Mouse (Mus musculus) hindbrain, embryonic 16.5 days (tissue): ENCODE data around the gene Grpel1. TPM values are rescaled to one million over a fixed set of nuclear protein-coding genes. Genes with fewer than 3 reads are reported as not detected.

Experiments
- ATAC-seq: fragments of 200-750 bp; cut with Nextera tagmentation; 2 replicates; pipeline ENCODE4 v1.8.0; 2017; ENCODE audit warnings: moderate TSS enrichment, moderate library complexity
- H3K27ac ChIP-seq: fragments of 300-500 bp; sonication (generic); 2 replicates; pipeline ENCODE4 v1.5.1; 2014; ENCODE audit warnings: low read depth, mild to moderate bottlenecking, control low read depth, low read length, moderate library complexity
- H3K27me3 ChIP-seq: fragments of 300-500 bp; sonication (generic); replicated peaks from 2 replicates; pipeline ENCODE4 v1.6.1; 2014; ENCODE audit warnings: low read length; ENCODE audit not compliant: control insufficient read depth, insufficient read depth
- H3K36me3 ChIP-seq: fragments of 300-500 bp; sonication (generic); 2 replicates; pipeline ENCODE4 v1.6.1; 2014; ENCODE audit warnings: mild to moderate bottlenecking, low read length, moderate library complexity, mixed read lengths; ENCODE audit not compliant: control insufficient read depth, insufficient read depth
- H3K4me1 ChIP-seq: fragments of 300-500 bp; sonication (generic); 2 replicates; pipeline ENCODE4 v1.6.1; 2014; ENCODE audit warnings: low read depth, low read length; ENCODE audit not compliant: control insufficient read depth, insufficient read depth
- H3K4me2 ChIP-seq: fragments of 300-500 bp; sonication (generic); 2 replicates; pipeline ENCODE4 v1.6.1; 2014; ENCODE audit warnings: mild to moderate bottlenecking, low read length, control low read depth, moderate library complexity
- H3K4me3 ChIP-seq: fragments of 300-500 bp; sonication (generic); 2 replicates; pipeline ENCODE4 v1.5.1; 2014; ENCODE audit warnings: mild to moderate bottlenecking, low read length, control low read depth, moderate library complexity
- H3K9ac ChIP-seq: fragments of 300-500 bp; sonication (generic); 2 replicates; pipeline ENCODE4 v1.6.1; 2014; ENCODE audit warnings: low read depth, mild to moderate bottlenecking, control low read depth, low read length, moderate library complexity
- H3K9me3 ChIP-seq: fragments of 300-500 bp; sonication (generic); 2 replicates; pipeline ENCODE4 v1.6.1; 2014; ENCODE audit warnings: mild to moderate bottlenecking, low read length, moderate library complexity; ENCODE audit not compliant: control insufficient read depth
- WGBS: fragments of 180-500 bp; shearing (Covaris S2); extraction: QIAGEN DNeasy Blood & Tissue Kit; methylation state at CpG from one replicate; pipeline ENCODE4 v1.1.7; 2014; 5-methylcytosine and 5-hydroxymethylcytosine counted together
- polyA plus RNA-seq: library from polyadenylated mRNA; unstranded; fragments of >200 nt; fragmentation: Nextera tagmentation; extraction: Ambion mirVana; gene quantifications from 2 replicates; pipeline ENCODE4 v1.2.1, GENCODE M21; 2015

Grpel1 gene
- polyA plus RNA-seq, 1 experiment from 2014 or later: 46.8 TPM

DNA sequence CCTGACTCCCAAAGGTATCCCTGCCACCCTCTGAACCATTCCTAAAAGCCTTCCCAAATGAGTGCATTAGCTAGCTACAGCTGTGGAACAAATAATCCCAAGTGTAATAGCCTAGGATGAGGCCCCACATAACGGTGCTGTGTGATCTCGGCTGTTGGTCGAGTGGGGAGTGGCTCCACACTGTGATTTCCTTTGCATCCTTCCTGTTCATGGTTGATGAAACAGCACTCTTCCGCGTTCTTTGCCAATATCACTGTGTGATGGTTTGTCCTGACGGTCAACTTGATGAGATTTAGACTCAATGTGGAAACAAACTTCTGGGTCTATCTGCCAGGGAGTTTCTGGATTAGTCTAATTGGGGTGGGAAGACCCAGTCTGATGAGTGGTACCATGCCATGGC is 12.0 kb upstream of the Grpel1 start:
- Histone ChIP-seq H3K27me3 (no peaks in the 10 kb centered on the region), H3K36me3 (no peaks in the 10 kb centered on the region), H3K9me3 (no peaks in the 10 kb centered on the region), H3K4me3 (no peak overlapping the region), H3K27ac (no peak overlapping the region), H3K4me1 (no peaks in the 10 kb centered on the region), H3K4me2 (no peak overlapping the region), H3K9ac (no peak overlapping the region)
- ATAC-seq: no peak
- 85% methylated on average over 6 of the region's 6 CpGs for WGBS

DNA sequence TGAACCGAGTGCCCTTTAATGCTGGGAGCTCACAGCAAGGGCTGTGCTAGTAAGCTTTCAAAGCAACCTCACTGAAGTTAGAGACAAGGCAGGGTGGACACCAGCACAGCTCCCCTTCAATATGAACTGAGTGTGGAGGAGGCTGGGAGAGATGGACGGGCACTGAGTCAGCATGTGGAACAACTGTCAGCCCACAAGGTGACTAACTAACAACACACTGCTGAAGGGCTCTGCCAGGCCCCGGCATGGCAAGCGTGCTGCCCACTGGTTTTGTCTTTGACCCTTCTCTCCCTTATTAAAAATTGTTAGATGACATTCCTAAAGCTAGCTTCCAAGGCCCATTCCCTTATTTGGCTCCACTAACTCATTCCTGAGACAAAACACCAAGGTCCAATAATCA is 7.1 kb upstream of the Grpel1 start:
- H3K9ac ChIP-seq: no peak overlapping the region
- no peak for ATAC-seq
- H3K27ac ChIP-seq: no peak overlapping the region
- no peaks in the 10 kb centered on the region for H3K27me3 ChIP-seq
- H3K4me3 ChIP-seq: no peak overlapping the region
- H3K4me1 ChIP-seq: no peaks in the 10 kb centered on the region
- no peaks in the 10 kb centered on the region for H3K36me3 ChIP-seq
- WGBS: 74% methylated on average over 4 of the region's 4 CpGs
- H3K9me3 ChIP-seq: no peaks in the 10 kb centered on the region
- no peak overlapping the region for H3K4me2 ChIP-seq

DNA sequence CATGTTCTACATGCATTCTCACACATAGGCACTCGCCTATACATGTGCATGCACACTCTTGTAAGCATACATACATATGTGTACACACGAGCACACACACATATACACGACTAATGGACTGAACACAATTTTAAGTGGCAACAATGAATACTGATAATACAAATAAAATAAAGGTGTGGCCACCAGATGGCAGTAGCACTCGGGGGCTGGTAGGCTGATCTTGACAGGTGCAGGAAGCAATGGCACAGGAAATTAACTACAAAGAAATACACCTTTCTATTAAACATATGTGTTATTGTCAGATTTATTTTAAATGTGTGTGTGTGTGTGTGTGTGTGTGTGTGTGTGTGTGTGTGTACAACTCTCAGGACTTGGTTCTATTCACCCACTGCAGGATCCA is 5.9 kb upstream of the Grpel1 start:
- WGBS: 12% methylated on average over 4 of the region's 4 CpGs
- H3K9ac ChIP-seq: no peak overlapping the region
- peaks cover under 1% of the 10 kb centered on the region; the same call in 1 of the 2 replicates for H3K4me1 ChIP-seq
- H3K9me3 ChIP-seq: no peaks in the 10 kb centered on the region
- no peak overlapping the region for H3K4me3 ChIP-seq
- no peak overlapping the region for H3K4me2 ChIP-seq
- no peaks in the 10 kb centered on the region for H3K27me3 ChIP-seq
- no peaks in the 10 kb centered on the region for H3K36me3 ChIP-seq
- no peak overlapping the region for H3K27ac ChIP-seq
- ATAC-seq: no peak

DNA sequence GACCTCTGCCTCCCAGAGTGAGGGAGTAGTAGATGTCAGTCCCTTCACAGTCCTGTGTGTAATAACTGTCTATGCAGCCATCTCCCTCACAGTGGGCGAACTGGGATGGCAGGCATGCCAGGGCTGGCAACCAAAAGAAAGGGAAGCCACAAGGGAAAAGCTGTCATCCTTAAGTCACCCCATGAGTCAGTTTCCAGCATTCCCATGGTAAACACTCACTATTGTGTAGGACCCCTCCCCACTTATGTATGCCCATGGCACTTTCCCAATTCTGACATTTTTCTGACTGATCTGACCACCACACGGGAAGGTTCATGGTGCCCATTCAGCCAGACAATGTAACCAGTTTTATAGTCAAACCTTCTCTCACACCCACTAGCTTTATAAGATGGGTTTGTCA is 4.1 kb upstream of the Grpel1 start:
- H3K27ac ChIP-seq: no peak overlapping the region
- H3K36me3 ChIP-seq: no peaks in the 10 kb centered on the region
- H3K4me2 ChIP-seq: no peak overlapping the region
- peaks cover 6% of the 10 kb centered on the region for H3K4me1 ChIP-seq
- H3K27me3 ChIP-seq: no peaks in the 10 kb centered on the region
- H3K9ac ChIP-seq: no peak overlapping the region
- WGBS: 77% methylated on average over 2 of the region's 2 CpGs
- no peaks in the 10 kb centered on the region for H3K9me3 ChIP-seq
- ATAC-seq: no peak
- no peak overlapping the region for H3K4me3 ChIP-seq

DNA sequence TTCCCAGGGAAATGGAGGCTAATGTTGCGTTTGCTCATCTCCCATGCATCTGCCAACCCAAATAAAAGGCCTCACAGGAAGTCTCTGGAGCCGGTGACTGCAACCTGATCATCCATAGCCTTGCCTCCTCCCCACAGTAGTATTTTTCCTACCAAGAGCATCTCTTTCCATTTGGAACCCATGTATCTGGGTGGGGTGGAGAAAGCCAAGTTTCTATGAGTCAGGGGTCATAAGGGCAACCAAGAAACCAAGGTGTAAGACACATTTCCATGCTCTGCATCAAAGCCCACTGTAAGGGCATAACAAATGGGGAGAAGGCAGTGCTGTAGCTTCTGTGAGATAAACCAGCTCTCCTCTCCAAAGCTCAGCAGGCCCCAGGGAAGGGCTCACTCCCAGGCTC is 3.6 kb upstream of the Grpel1 start:
- no peaks in the 10 kb centered on the region for H3K27me3 ChIP-seq
- H3K27ac ChIP-seq: no peak overlapping the region
- H3K4me3 ChIP-seq: no peak overlapping the region
- H3K9ac ChIP-seq: no peak overlapping the region
- H3K4me2 ChIP-seq: no peak overlapping the region
- H3K36me3 ChIP-seq: no peaks in the 10 kb centered on the region
- H3K9me3 ChIP-seq: no peaks in the 10 kb centered on the region
- 75% methylated on average over 2 of the region's 2 CpGs for WGBS
- peaks cover 12% of the 10 kb centered on the region for H3K4me1 ChIP-seq
- no peak for ATAC-seq

DNA sequence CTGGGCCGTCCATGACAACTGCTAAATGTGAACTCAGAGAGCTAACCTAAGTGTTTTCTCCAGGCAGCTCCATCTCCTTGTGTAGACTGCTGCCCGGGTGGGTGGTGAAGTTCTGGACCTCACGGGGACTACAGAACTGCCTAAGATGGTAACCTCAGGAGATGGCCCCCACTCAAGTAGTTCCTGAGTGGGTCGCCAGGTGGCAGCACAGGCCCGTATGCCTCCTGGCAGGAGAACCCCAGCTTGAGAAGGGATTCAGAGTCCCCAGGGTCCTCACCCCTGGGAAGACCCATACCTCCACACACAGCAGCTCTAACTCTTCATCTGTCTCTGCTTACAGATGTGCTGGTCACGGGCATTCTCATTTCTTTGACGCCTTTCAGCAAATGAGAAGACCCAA is 2.0 kb upstream of the Grpel1 start:
- Histone ChIP-seq H3K4me3 (no peak overlapping the region), H3K27me3 (no peaks in the 10 kb centered on the region), H3K9me3 (no peaks in the 10 kb centered on the region), H3K36me3 (no peaks in the 10 kb centered on the region), H3K27ac (no peak overlapping the region), H3K9ac (no peak overlapping the region), H3K4me2 (no peak overlapping the region), H3K4me1 (peaks cover 16% of the 10 kb centered on the region)
- ATAC-seq: no peak
- 22% methylated on average over 7 of the region's 7 CpGs for WGBS

DNA sequence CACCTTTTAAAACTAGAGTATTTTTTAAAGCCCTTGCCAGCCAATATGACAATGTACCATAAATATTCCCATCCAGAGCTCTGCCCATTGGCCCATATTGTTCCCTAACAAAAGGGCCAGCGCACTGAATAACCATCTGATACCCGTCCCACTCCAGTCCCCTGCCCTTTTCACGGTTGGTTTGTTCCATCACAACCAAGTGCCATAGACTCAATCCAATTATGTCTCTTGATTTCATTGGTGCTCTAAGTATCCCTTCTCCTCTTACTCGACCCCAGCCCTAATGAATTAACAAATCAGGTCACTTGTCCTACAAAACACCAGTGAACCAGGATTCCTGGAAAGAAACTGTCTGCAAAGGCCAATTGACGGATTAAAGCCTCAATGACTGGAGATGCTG is 1.4 kb upstream of the Grpel1 start:
- Histone ChIP-seq H3K4me1 (peaks cover 16% of the 10 kb centered on the region), H3K27ac (no peak overlapping the region), H3K9me3 (no peaks in the 10 kb centered on the region), H3K9ac (no peak overlapping the region), H3K36me3 (no peaks in the 10 kb centered on the region), H3K4me2 (no peak overlapping the region), H3K27me3 (no peaks in the 10 kb centered on the region), H3K4me3 (no peak overlapping the region)
- WGBS: 26% methylated on average over 5 of the region's 5 CpGs
- ATAC-seq: no peak

DNA sequence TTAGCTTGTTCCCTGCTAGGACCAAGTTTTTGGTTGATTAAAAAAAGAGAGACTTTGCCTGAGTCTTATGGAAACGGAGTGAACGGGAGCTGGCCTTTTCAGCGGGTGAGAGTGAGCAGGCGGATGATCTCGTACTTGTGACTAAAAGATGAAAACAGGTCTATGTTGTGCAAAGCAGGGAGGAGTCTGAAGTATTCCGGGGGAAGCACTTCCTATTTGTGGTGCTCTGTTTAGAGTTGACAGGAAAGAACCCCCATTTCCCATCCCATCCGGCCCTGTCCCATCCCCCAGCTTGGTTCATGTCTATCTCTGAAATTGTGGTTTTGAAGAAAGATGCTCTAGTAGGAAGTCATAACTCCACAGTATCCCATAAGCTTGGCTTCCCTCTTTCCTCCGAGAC is 1.1 kb downstream of the Grpel1 start:
- H3K4me3 ChIP-seq: peak overlapping the region; percentile 92
- H3K9ac ChIP-seq: peak overlapping the region; percentile 82; the same call in 1 of the 2 replicates
- no peak overlapping the region for H3K27ac ChIP-seq
- peaks cover 16% of the 10 kb centered on the region for H3K36me3 ChIP-seq
- H3K9me3 ChIP-seq: no peaks in the 10 kb centered on the region
- peak overlapping the region; percentile 98 for H3K4me2 ChIP-seq
- peaks cover 16% of the 10 kb centered on the region for H3K4me1 ChIP-seq
- H3K27me3 ChIP-seq: no peaks in the 10 kb centered on the region
- 30% methylated on average over 8 of the region's 8 CpGs for WGBS
- no peak for ATAC-seq

DNA sequence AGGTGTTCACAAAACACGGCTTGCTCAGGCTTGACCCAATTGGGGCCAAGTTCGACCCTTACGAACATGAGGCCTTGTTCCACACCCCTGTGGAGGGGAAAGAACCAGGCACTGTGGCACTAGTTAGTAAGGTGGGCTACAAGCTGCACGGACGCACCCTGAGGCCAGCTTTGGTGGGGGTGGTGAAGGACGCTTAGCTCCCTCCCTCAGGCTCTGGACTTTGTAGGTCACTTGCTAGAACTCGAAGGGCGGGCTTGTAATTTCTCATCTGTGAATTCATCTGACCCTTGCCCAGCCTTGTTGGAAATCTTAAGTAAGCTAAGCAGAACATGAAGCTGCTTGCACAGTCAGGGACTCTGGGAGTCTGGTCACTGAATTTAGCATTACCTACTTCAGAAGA is 6.4 kb downstream of the Grpel1 start:
- Histone ChIP-seq H3K27ac (no peak overlapping the region), H3K36me3 (peaks cover 41% of the 10 kb centered on the region), H3K4me3 (no peak overlapping the region), H3K9ac (no peak overlapping the region), H3K9me3 (no peaks in the 10 kb centered on the region), H3K4me2 (no peak overlapping the region), H3K27me3 (no peaks in the 10 kb centered on the region), H3K4me1 (peaks cover 4% of the 10 kb centered on the region)
- ATAC-seq: no peak
- 94% methylated on average over 8 of the region's 8 CpGs for WGBS
